Mouse (Mus musculus): ENCODE data around the gene Paqr8. TPM values are rescaled to one million over a fixed set of nuclear protein-coding genes. Genes with fewer than 3 reads are reported as not detected.

Gene Paqr8
- polyA plus RNA-seq, 1 experiment = 2.7 TPM

GRCm38 (mm10) chr1:20973389-20973788, 83.0 kb downstream of the Paqr8 start:
- no peak for DNase-seq (ENCODE audit: low read depth)

- DNase-seq (ENCODE audit: low read depth) = no peak
Observed at GRCm38 (mm10) chr1:20974341-20975135, 84.1 kb downstream of the Paqr8 start.

GRCm38 (mm10) chr1:20980553-20980952, 90.1 kb downstream of the Paqr8 start:
- no peak for DNase-seq (ENCODE audit: low read depth)

DNA sequence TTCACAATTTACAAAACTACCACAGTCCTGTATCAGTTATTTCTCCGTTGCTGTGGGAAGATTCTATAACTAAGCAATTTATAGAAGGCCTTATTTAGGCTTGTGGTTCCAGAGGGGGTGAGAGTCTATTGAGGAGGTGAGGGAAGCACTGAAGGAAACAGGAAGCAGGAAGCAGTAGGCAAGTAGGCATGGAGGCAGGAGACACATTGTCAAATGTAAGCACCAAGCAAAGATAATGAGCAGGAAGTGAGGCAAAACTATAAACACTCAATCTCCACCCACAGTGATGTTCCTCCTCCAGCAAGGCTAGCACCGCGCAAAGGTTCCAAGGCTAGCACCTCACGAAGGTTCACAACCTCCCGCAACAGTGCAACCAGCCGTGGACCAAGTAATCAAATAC, 91.4 kb downstream of the Paqr8 start:
- DNase-seq (ENCODE audit: low read depth) = no peak

DNA sequence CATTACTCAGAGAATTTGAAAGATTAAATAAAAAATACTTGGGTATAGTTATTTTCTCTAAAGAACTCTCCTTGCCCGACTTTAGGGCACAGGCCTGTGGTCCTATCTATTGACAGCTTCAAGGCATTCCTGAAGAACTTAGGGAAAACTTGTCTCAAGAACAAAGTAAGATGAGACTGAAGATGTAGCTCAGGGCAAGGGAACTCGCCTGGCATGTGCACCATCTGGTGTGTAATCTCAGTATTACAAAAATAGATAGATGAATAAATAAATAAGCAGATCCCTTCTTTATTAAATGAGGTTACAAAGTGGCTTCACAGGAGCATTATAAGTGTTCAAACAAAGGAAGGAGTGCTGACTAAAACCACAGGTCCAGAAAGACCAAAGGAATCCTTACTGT, 93.7 kb downstream of the Paqr8 start:
- DNase-seq (ENCODE audit: low read depth) = no peak

GRCm38 (mm10) chr1:20984582-20984981, 94.2 kb downstream of the Paqr8 start:
- DNase-seq (ENCODE audit: low read depth) = no peak

DNA sequence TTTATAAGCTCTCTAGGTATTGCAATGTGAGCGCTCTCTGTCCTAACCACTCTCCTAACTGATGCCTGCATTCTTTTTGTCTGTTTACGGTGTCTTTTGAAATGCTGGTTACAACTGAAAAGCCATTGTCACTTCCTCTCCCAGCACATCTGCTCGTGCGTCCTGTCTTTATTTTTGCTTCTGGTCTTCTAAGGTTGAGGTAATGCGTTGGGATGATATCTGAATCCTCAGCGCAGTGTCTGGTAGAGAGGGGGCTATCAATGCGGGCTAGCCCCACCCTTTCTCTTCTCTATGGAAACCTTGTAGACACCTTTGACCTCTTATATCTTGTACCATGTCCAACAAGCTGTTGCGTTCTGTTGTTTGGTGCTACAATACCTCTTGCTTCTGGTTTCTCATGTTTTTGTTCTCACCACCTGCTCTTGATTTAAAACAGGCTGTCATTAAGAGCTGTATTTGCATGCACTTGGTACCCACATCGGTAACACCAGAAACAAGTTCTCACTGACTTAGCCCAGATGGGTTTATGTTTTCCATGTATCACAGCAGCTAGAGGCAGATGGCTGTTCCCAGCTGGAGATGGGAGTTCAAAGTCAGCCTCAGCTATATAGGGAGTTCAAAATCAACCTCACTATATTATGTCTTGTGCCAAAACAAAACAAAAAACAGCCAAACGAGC, 96.1 kb downstream of the Paqr8 start:
- DNase-seq (ENCODE audit: low read depth) = no peak

Other genes with a start within 250 kb of the Paqr8 start
- not detected in 2 replicates for gene Il17a, start 159.7 kb upstream of the Paqr8 start, polyA plus RNA-seq (2012; rRNA removed)
- not detected in 2 replicates for gene Il17f, start 100.0 kb upstream of the Paqr8 start, polyA plus RNA-seq (2012; rRNA removed)
- 5.9 and 9.4 TPM in 2 replicates for gene Mcm3, start 70.3 kb upstream of the Paqr8 start, polyA plus RNA-seq (2012; rRNA removed)
- gene Efhc1, start 61.0 kb downstream of the Paqr8 start, polyA plus RNA-seq (2012; rRNA removed) = 6.9 and 7.5 TPM in 2 replicates
- 5.4 and 6.6 TPM in 2 replicates for gene Tram2, start 188.6 kb downstream of the Paqr8 start, polyA plus RNA-seq (2012; rRNA removed)

Measured in gonadal fat pad, adult 2 months (tissue).